Mouse (Mus musculus) forebrain, embryonic 13.5 days (tissue): ENCODE measurements at regions not wholly inside any gene's neighbourhood (a gene's known extent, or its start where the extent isn't known, plus 50 kb on each side); places are given as distances from the start of the nearest gene placed in this dataset. TPM values are rescaled to one million over a fixed set of nuclear protein-coding genes. Genes with fewer than 3 reads are reported as not detected.

Experiments
- ATAC-seq: fragments of 200-750 bp; cut with Nextera tagmentation; 2 replicates; pipeline ENCODE4 v1.8.0; 2017
- H3K27ac ChIP-seq: fragments of 300-500 bp; sonication (generic); 2 replicates; pipeline ENCODE4 v1.5.1; 2015; ENCODE audit warnings: inconsistent platforms, mild to moderate bottlenecking, moderate library complexity
- H3K27me3 ChIP-seq: fragments of 300-500 bp; sonication (generic); 2 replicates; pipeline ENCODE4 v1.6.1; 2015; ENCODE audit warnings: mild to moderate bottlenecking, inconsistent platforms
- H3K36me3 ChIP-seq: fragments of 300-500 bp; sonication (generic); 2 replicates; pipeline ENCODE4 v1.6.1; 2015; ENCODE audit warnings: mild to moderate bottlenecking, inconsistent platforms; ENCODE audit not compliant: poor library complexity, severe bottlenecking
- H3K4me1 ChIP-seq: fragments of 300-500 bp; sonication (generic); 2 replicates; pipeline ENCODE4 v1.6.1; 2015; ENCODE audit warnings: inconsistent platforms
- H3K4me2 ChIP-seq: fragments of 300-500 bp; sonication (generic); 2 replicates; pipeline ENCODE4 v1.6.1; 2015; ENCODE audit warnings: inconsistent platforms, mild to moderate bottlenecking, moderate library complexity
- H3K4me3 ChIP-seq: fragments of 300-500 bp; sonication (generic); 2 replicates; pipeline ENCODE4 v1.5.1; 2015; ENCODE audit warnings: mild to moderate bottlenecking, inconsistent platforms
- H3K9ac ChIP-seq: fragments of 300-500 bp; sonication (generic); 2 replicates; pipeline ENCODE4 v1.6.1; 2015; ENCODE audit warnings: mild to moderate bottlenecking, inconsistent platforms
- H3K9me3 ChIP-seq: fragments of 300-500 bp; sonication (generic); replicated peaks from 2 replicates; pipeline ENCODE4 v1.6.1; 2016; ENCODE audit warnings: inconsistent platforms
- WGBS: fragments of 180-500 bp; shearing (Covaris S2); methylation state at CpG from one replicate; pipeline ENCODE4 v1.1.7; 2015; 5-methylcytosine and 5-hydroxymethylcytosine counted together
- microRNA-seq: library from miRNA; unstranded; fragments of <30 nt; microRNA quantifications from one replicate; pipeline ENCODE4, GENCODE M21; 2016

DNA sequence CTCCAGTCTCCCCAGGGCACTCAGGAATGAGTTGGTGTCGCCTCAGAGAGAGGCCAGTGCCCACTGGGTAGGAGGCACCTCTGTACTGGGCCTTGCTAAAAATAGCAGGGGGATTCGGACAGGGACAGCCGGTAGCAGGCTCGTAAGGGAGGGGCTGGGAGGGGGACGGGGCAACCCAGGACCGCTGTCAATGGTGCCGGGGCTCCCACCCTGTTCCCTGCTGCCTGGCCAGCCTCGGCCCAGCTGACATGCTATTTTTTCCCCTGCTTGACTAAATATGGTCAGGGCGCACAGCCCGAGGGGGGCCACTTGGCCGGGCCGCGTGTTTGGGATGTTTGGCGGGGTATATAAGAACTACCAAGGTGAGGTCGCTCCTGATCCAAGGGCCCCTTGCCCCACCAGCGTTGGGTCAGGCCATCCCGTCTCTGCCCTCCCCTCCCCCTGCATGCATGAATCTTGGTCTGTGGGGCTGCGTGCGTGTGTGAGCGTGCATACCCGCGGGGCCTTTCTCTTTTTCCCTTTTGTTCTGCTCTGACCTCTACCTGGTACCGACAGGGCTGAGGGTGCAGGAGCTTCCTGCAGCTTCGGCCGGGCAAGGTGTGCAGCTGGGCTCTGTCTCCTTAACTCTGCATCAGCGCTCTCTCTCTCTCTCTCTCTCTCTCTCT lies 50.9 kb upstream of the Gata5 start:
- Histone ChIP-seq H3K9me3 (no peaks in the 10 kb centered on the region), H3K9ac (peak overlapping the region; percentile 63), H3K36me3 (no peaks in the 10 kb centered on the region), H3K27ac (no peak overlapping the region), H3K4me3 (peak overlapping the region; percentile 45), H3K4me1 (peaks cover 12% of the 10 kb centered on the region), H3K27me3 (peaks cover 77% of the 10 kb centered on the region), H3K4me2 (peak overlapping the region; percentile 82)
- ATAC-seq, result peak; percentile 50; the same call in 1 of the 2 replicates
- 4% methylated on average over 26 of the region's 26 CpGs for WGBS

Small RNAs in the stretch of these regions (microRNA-seq; reads per million reads assigned to microRNA genes)
- gene Mir133a-2, result not detected
- not detected for gene Mir1a-1
